Mouse (Mus musculus): Measurements from ENCODE around the gene Usp19.

DNA sequence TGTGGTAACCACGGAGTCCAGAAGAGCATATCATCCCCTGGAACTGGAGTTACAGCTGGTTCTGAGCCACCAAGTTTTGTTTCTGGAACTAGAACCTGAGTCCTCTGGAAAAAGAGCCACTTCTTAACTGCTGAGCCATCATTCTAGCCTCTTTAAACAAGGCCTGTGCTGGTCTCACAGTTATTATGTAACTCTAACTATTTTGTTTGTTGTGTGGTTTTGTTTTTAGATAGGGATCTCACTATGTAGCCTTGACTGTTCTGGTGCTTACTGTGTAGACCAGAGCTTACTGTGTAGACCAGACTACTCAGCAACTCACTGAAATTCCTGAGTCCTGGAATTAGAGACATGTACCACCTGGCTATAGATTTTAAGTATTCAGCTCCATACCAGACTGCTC, 56.5 kb downstream of the Usp19 start:
- TF ChIP-seq EP300 (IDR thresholded peaks at IDR 0.05; ENCODE audit: insufficient read depth, low read depth, low read length): no peak
- no peak for TF ChIP-seq POLR2A (IDR thresholded peaks at IDR 0.05; ENCODE audit: insufficient read depth, low read length)
- no peak for TF ChIP-seq CTCF (IDR thresholded peaks at IDR 0.05; ENCODE audit: low read depth, low read length)

Data from ES-Bruce4 (cell line).